Mouse (Mus musculus): ENCODE results near the gene Trim3.

- no peak for TF ChIP-seq POLR2A (IDR thresholded peaks at IDR 0.05; ENCODE audit: control insufficient read depth, extremely low read depth, insufficient read depth, low read length, poor library complexity)
- no peak for TF ChIP-seq CTCF (IDR thresholded peaks at IDR 0.05; ENCODE audit: borderline replicate concordance, control insufficient read depth, extremely low read depth, insufficient read depth, low read length, poor library complexity)
Measured at GRCm38 (mm10) chr7:105580627-105581089, 52.7 kb downstream of the Trim3 start.
